Mouse (Mus musculus) heart, adult 2 months (tissue): Measurements from ENCODE around the gene Vmn2r65. TPM values are rescaled to one million over a fixed set of nuclear protein-coding genes. Genes with fewer than 3 reads are reported as not detected.

Experiments
- DNase-seq, 2 experiments: peaks; one replicate each; pipeline ENCODE4 v3.0.0; 2021
- H3K27ac ChIP-seq: fragments of 200-600 bp; 2 replicates; pipeline ENCODE4 v1.8.1; 2022
- H3K27me3 ChIP-seq: fragments of 200-500 bp; 2 replicates; pipeline ENCODE4 v1.6.1; 2012; ENCODE audit warnings: mild to moderate bottlenecking, low read length, inconsistent platforms, mixed read lengths; ENCODE audit not compliant: control insufficient read depth, insufficient read depth
- H3K36me3 ChIP-seq: fragments of 200-500 bp; 2 replicates; pipeline ENCODE4 v1.6.1; 2012; ENCODE audit warnings: low read length, inconsistent platforms; ENCODE audit not compliant: control insufficient read depth, insufficient read depth
- H3K4me1 ChIP-seq: fragments of 200-500 bp; 2 replicates; pipeline ENCODE4 v1.6.1; 2011; ENCODE audit warnings: low read length; ENCODE audit not compliant: control insufficient read depth, insufficient read depth
- H3K4me3 ChIP-seq: fragments of 200-600 bp; 2 replicates; pipeline ENCODE4 v1.8.1; 2022
- H3K79me2 ChIP-seq: fragments of 200-500 bp; replicated peaks from 2 replicates; pipeline ENCODE4 v1.6.1; 2012; ENCODE audit warnings: mild to moderate bottlenecking, inconsistent platforms, low read length, moderate library complexity, mixed read lengths; ENCODE audit not compliant: control insufficient read depth, insufficient read depth
- H3K9ac ChIP-seq: fragments of 200-500 bp; 2 replicates; pipeline ENCODE4 v1.6.1; 2012; ENCODE audit warnings: low read depth, mild to moderate bottlenecking, control low read depth, inconsistent platforms, low read length, mixed read lengths
- CTCF ChIP-seq: fragments of 200-600 bp; IDR thresholded peaks from 2 replicates; pipeline ENCODE4 v1.8.1; 2022; ENCODE audit warnings: antibody characterized with exemption, mild to moderate bottlenecking, moderate library complexity
- EP300 ChIP-seq: fragments of 200-500 bp; IDR thresholded peaks from 2 replicates; pipeline ENCODE4 v1.6.1; 2011; ENCODE audit warnings: low read depth, low read length, control low read depth; ENCODE audit not compliant: insufficient read depth
- POLR2A ChIP-seq: fragments of 200-500 bp; IDR thresholded peaks from 2 replicates; pipeline ENCODE4 v1.6.1; 2011; ENCODE audit warnings: mild to moderate bottlenecking, low read depth, low read length, control low read depth; ENCODE audit not compliant: insufficient read depth
- WGBS: fragments of 180-500 bp; shearing (Covaris S2); methylation state at CpG from one replicate; pipeline ENCODE4 v1.1.7; 2018; 5-methylcytosine and 5-hydroxymethylcytosine counted together
- intact Hi-C: fragments of 180-260 bp; cut with DNase I; formaldehyde crosslinking; loops from one replicate; pipeline ENCODE4 v1.15.1; 2025
- long read RNA-seq: library from polyadenylated mRNA; stranded (forward); transcript quantifications from one replicate; pipeline ENCODE4 v2.0.0, GENCODE M21; 2021
- polyA plus RNA-seq: library from polyadenylated mRNA; depleted of rRNA; stranded (reverse); fragments of >200 nt; gene quantifications from 2 replicates; pipeline ENCODE4 v1.2.3, GENCODE M21; 2012; rRNA removed
- total RNA-seq, 2 experiments: library from RNA; stranded (reverse); gene quantifications; 2 replicates each; pipeline ENCODE4 v1.2.3; 2021

The Vmn2r65 gene
- not detected for total RNA-seq
- polyA plus RNA-seq, result not detected in 2 replicates
- long read RNA-seq, result 0 reads

DNA sequence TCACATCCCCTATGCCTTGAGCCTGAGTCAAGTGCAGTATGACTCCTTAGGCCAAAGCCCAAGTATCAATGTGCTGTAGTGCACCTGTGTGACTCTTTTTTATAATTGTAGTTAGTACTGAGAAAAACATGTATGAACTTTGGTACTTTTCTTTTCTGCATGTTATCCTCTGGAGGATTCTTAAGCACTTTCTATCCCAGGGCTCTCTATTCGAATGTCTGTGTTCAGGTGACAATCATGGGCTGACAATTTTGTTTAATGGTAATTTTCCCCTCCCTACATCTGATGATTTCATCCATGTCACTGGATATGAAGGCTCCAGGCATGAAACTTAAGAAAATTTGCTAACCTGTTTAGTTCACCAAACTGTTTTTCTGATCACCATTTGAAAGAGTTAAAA, at the start of gene Vmn2r65:
TSS of gene Vmn2r65 (minus strand) at position 101 of the 400 bp plus-strand sequence.
- Histone ChIP-seq H3K27me3 (no peaks in the 10 kb centered on the region), H3K9ac (no peak within 1 kb of the TSS), H3K79me2 (no peaks in the 10 kb centered on the region), H3K27ac (no peak within 1 kb of the TSS), H3K36me3 (no peaks in the 10 kb centered on the region), H3K4me3 (no peak within 1 kb of the TSS), H3K4me1 (no peaks in the 10 kb centered on the region)
- intact Hi-C loops, result no loop called here
- no peak for DNase-seq
- TF ChIP-seq POLR2A (no peak), CTCF (no peak), EP300 (no peak)
- 25% methylated on average over 1 of the region's 1 CpGs for WGBS

DNA sequence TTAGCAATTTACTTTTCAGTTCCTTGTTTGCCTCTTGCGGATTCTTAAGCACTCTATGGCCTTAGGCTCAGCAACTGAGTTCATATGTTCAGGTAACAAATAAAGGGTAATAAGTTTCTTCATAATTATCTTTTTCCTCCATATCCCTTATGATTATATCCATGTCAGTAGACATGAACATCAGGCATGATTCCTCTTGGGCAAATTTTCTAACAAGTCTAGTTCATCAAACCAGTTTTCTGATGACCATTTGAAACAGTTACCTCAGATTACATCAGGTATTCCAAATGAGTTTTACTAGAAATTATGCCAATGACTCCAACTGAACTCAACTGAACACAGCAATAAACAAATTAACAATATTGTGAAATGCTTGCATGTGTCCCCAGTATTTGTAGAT, 48.3 kb upstream of the Vmn2r65 start, which contains the start of gene Vmn2r66:
TSS of gene Vmn2r66 (minus strand) at position 101 of the 400 bp plus-strand sequence.
- no peak within 1 kb of the TSS for H3K9ac ChIP-seq
- no peaks in the 10 kb centered on the region for H3K27me3 ChIP-seq
- H3K27ac ChIP-seq, result no peak within 1 kb of the TSS
- intact Hi-C loops, result no loop called here
- 78% methylated on average over 1 of the region's 1 CpGs for WGBS
- DNase-seq, result no peak
- H3K4me3 ChIP-seq, result no peak within 1 kb of the TSS
- no peaks in the 10 kb centered on the region for H3K79me2 ChIP-seq
- no peak for TF ChIP-seq POLR2A
- no peak for TF ChIP-seq EP300
- TF ChIP-seq CTCF, result no peak
- H3K4me1 ChIP-seq, result no peaks in the 10 kb centered on the region
- no peaks in the 10 kb centered on the region for H3K36me3 ChIP-seq

DNA sequence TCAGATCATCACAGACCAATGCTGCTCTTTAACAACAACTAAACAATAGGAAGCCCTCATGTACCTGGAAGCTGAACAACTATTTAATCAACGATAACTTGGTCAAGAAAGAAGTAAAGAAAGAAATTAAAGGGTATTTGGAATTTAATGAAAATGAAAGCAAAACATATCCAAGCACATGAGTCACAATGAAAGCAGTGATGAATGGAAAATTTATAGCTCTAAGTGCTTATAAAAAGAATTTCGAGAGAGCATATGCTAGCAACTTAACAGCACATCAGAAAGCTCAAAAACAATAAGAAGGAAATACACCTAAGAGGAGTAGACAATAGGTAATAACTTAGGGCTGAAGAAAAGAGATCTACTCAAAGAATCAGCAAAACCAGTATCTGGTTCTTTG, 32.8 kb upstream of the Vmn2r65 start:
- 43% methylated on average over 2 of the region's 2 CpGs for WGBS
- no peaks in the 10 kb centered on the region for H3K4me1 ChIP-seq
- no peaks in the 10 kb centered on the region for H3K36me3 ChIP-seq
- H3K79me2 ChIP-seq, result no peaks in the 10 kb centered on the region
- H3K4me3 ChIP-seq, result no peak overlapping the region
- H3K27ac ChIP-seq, result no peak overlapping the region
- TF ChIP-seq CTCF (no peak), EP300 (no peak), POLR2A (no peak)
- no peak overlapping the region for H3K9ac ChIP-seq
- intact Hi-C loops, result no loop called here
- no peak for DNase-seq
- H3K27me3 ChIP-seq, result no peaks in the 10 kb centered on the region

Other genes with a start within 250 kb of the Vmn2r65 start
- gene Olfr291, start 110.6 kb downstream of the Vmn2r65 start, total RNA-seq, result not detected
- not detected in 2 replicates for gene Olfr291, start 110.6 kb downstream of the Vmn2r65 start, polyA plus RNA-seq
- not detected for gene Vmn2r66, start 48.2 kb upstream of the Vmn2r65 start, total RNA-seq
- gene Vmn2r66, start 48.2 kb upstream of the Vmn2r65 start, polyA plus RNA-seq, result not detected in 2 replicates
- not detected for gene Vmn2r67, start 191.9 kb upstream of the Vmn2r65 start, total RNA-seq
- not detected in 2 replicates for gene Vmn2r67, start 191.9 kb upstream of the Vmn2r65 start, polyA plus RNA-seq